8 mouse cellular contexts compared by ENCODE assay signal in the genomic region with DNA sequence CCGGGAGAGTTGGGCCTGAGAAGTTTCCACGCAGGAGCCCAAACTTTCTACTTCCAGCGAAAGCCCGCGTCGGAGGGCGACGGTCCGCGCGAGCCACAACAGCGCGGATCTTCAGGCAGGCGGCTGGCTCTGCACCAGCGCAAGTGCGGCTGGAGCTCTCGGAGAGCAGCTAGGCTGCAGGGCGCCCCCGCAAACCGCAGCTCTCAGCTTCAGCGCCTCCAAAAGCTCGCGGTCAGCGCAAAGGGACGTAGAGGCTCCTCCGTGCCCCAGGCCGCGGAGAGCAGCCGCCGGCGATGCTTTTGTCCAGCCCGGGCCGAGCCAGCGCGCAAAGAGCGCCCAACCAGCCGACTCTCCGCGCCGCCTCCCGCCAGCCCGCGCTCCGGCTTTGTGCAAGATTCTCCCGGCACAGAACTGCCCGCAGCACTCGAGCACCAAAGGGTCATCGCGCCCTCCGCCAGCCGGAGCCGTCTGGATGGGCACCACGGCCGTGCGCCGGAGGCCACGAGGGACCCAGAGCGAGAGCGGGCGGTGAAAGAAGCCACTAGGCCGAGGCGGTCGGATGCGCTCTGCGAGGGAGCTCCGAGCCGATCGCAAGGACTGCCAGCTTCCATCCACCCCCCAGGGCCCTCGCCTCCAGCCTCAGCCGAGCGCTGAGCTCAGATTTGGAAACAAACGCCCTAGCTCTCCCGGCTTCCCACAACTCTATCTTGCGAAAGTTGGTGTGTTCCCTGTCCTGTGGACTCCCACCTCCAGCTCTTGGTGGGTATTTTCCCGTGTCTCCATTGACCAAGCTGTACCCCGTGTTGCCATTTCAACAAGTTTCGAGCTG. TPM values are rescaled to one million over a fixed set of nuclear protein-coding genes. Genes with fewer than 3 reads are reported as not detected.
DNase-seq lines count a peak whose midpoint lies in the region; ATAC-seq and TF ChIP-seq lines count a peak whose summit lies in the region.

No protein-coding gene starts in this region.

- H3K4me1 ChIP-seq in lung, embryonic 15.5 days = peaks cover 32% of the 10 kb centered on the region
- peaks cover 13% of the 10 kb centered on the region for H3K4me1 ChIP-seq in lung, adult 2 months (ENCODE audit: control insufficient read depth, insufficient read depth, low read length)
- peaks cover 52% of the 10 kb centered on the region for H3K4me1 ChIP-seq in forebrain, embryonic 15.5 days
- peaks cover 17% of the 10 kb centered on the region for H3K4me1 ChIP-seq in limb, embryonic 11.5 days (ENCODE audit: control insufficient read depth, insufficient read depth, low read length)
- peaks cover 33% of the 10 kb centered on the region for H3K4me1 ChIP-seq in neural tube, embryonic 15.5 days

- under 1% methylated on average over 77 of the region's 77 CpGs for WGBS in lung, embryonic 15.5 days
- WGBS in lung, adult 2 months = 1% methylated on average over 77 of the region's 77 CpGs
- under 1% methylated on average over 77 of the region's 77 CpGs for WGBS in forebrain, embryonic 15.5 days
- WGBS in limb, embryonic 11.5 days = under 1% methylated on average over 77 of the region's 77 CpGs
- WGBS in neural tube, embryonic 15.5 days = under 1% methylated on average over 77 of the region's 77 CpGs

- ATAC-seq in lung, embryonic 15.5 days (ENCODE audit: borderline replicate concordance, extremely low read depth, low FRiP score, low TSS enrichment) = 0 out of 2 replicates have a peak, but pooled peaks have one; percentile 40
- no peak for ATAC-seq in forebrain, embryonic 15.5 days (replicated peaks)
- no peak for ATAC-seq in limb, embryonic 11.5 days (ENCODE audit: insufficient number of reproducible peaks, low FRiP score, low TSS enrichment, low read depth)
- ATAC-seq in neural tube, embryonic 15.5 days (ENCODE audit: low FRiP score) = peak; percentile 12; the same call in 1 of the 2 replicates

- peak overlapping the region; percentile 33 for H3K4me3 ChIP-seq in lung, embryonic 15.5 days
- no peak overlapping the region for H3K4me3 ChIP-seq in lung, adult 2 months (replicated peaks; ENCODE audit: extremely low read depth, low read depth, low read length)
- H3K4me3 ChIP-seq in forebrain, embryonic 15.5 days = peak overlapping the region; percentile 58
- peak overlapping the region; percentile 26 for H3K4me3 ChIP-seq in limb, embryonic 11.5 days (ENCODE audit: low read depth, low read length)
- peak overlapping the region; percentile 38 for H3K4me3 ChIP-seq in neural tube, embryonic 15.5 days (replicated peaks)

- no peak overlapping the region for H3K27ac ChIP-seq in lung, embryonic 15.5 days
- H3K27ac ChIP-seq in forebrain, embryonic 15.5 days (replicated peaks) = peak overlapping the region; percentile 88
- H3K27ac ChIP-seq in limb, embryonic 11.5 days (replicated peaks; ENCODE audit: low read depth, low read length) = 0 out of 2 replicates have a peak overlapping the region, but pooled peaks have one; percentile 21
- peak overlapping the region; percentile 37 for H3K27ac ChIP-seq in neural tube, embryonic 15.5 days (replicated peaks)

- no peak for DNase-seq in lung, adult 2 months
- DNase-seq in cerebellum, adult 8-10 months = peak; percentile 66
- DNase-seq in limb, embryonic 11.5 days (ENCODE audit: low spot score) = peak; percentile 76
- no peak for DNase-seq in urinary bladder, postnatal 10 days (ENCODE audit: low spot score)
- DNase-seq in spleen, adult 18-20 months = no peak

- no peak for TF ChIP-seq CTCF in lung, adult 2 months (IDR thresholded peaks at IDR 0.05; ENCODE audit: insufficient read depth, low read length)

- no peaks in the 10 kb centered on the region for H3K36me3 ChIP-seq in lung, embryonic 15.5 days
- H3K36me3 ChIP-seq in forebrain, embryonic 15.5 days = no peaks in the 10 kb centered on the region
- H3K36me3 ChIP-seq in limb, embryonic 11.5 days (ENCODE audit: control insufficient read depth, insufficient read depth, low read length) = no peaks in the 10 kb centered on the region
- no peaks in the 10 kb centered on the region for H3K36me3 ChIP-seq in neural tube, embryonic 15.5 days

- H3K9me3 ChIP-seq in lung, embryonic 15.5 days = no peaks in the 10 kb centered on the region
- no peaks in the 10 kb centered on the region for H3K9me3 ChIP-seq in forebrain, embryonic 15.5 days
- no peaks in the 10 kb centered on the region for H3K9me3 ChIP-seq in limb, embryonic 11.5 days (ENCODE audit: control insufficient read depth, low read length)
- H3K9me3 ChIP-seq in neural tube, embryonic 15.5 days (replicated peaks) = no peaks in the 10 kb centered on the region

- H3K9ac ChIP-seq in lung, embryonic 15.5 days = 0 out of 2 replicates have a peak overlapping the region, but pooled peaks have one; percentile 19
- H3K9ac ChIP-seq in forebrain, embryonic 15.5 days (replicated peaks) = peak overlapping the region; percentile 78
- H3K9ac ChIP-seq in limb, embryonic 11.5 days (ENCODE audit: low read length) = peak overlapping the region; percentile 30; the same call in 1 of the 2 replicates
- H3K9ac ChIP-seq in neural tube, embryonic 15.5 days (replicated peaks) = peak overlapping the region; percentile 37

- H3K27me3 ChIP-seq in lung, embryonic 15.5 days = peaks cover 100% of the 10 kb centered on the region
- H3K27me3 ChIP-seq in forebrain, embryonic 15.5 days = peaks cover 24% of the 10 kb centered on the region
- peaks cover 97% of the 10 kb centered on the region for H3K27me3 ChIP-seq in limb, embryonic 11.5 days (ENCODE audit: control insufficient read depth, insufficient read depth, low read length)
- peaks cover 76% of the 10 kb centered on the region for H3K27me3 ChIP-seq in neural tube, embryonic 15.5 days (replicated peaks)

- H3K4me2 ChIP-seq in lung, embryonic 15.5 days = peak overlapping the region; percentile 56
- H3K4me2 ChIP-seq in forebrain, embryonic 15.5 days (replicated peaks) = peak overlapping the region; percentile 83
- H3K4me2 ChIP-seq in limb, embryonic 11.5 days (ENCODE audit: low read depth, severe bottlenecking) = peak overlapping the region; percentile 48
- H3K4me2 ChIP-seq in neural tube, embryonic 15.5 days = peak overlapping the region; percentile 64

- TF ChIP-seq POLR2A in lung, adult 2 months (IDR thresholded peaks at IDR 0.05; ENCODE audit: borderline replicate concordance, extremely low read depth, low read depth, low read length) = no peak

RNA-seq across cellular contexts. Expression of a gene that starts 7.6 kb away (rescaled TPM):
- not detected in 2 replicates for polyA plus RNA-seq in lung, embryonic 15.5 days (2015; fragmentation: Nextera tagmentation; extraction: Ambion mirVana)
- not detected in 2 replicates for polyA plus RNA-seq in lung, adult 2 months (2012; rRNA removed)
- 45.0 and 57.0 TPM in 2 replicates for polyA plus RNA-seq in forebrain, embryonic 15.5 days (2015; fragmentation: Nextera tagmentation; extraction: Ambion mirVana)
- polyA plus RNA-seq in limb, embryonic 11.5 days (2014; fragmentation: Nextera tagmentation; extraction: Ambion mirVana) = 0.11 and 0.23 TPM in 2 replicates
- 9.4 and 11.4 TPM in 2 replicates for polyA plus RNA-seq in neural tube, embryonic 15.5 days (2015; fragmentation: Nextera tagmentation; extraction: Ambion mirVana)

Comparison
In these comparisons a context has a peak if more than half of its experiments do, and no peak if none do; other contexts are left out.
1. ATAC-seq: peak in lung, embryonic 15.5 days (single experiment) and neural tube, embryonic 15.5 days (single experiment); none in forebrain, embryonic 15.5 days (single experiment) and limb, embryonic 11.5 days (single experiment).
2. H3K9ac ChIP-seq: peak in every context shown above with its lines; median percentile 78 in forebrain, embryonic 15.5 days; 37 in neural tube, embryonic 15.5 days; 30 in limb, embryonic 11.5 days; 19 in lung, embryonic 15.5 days.
3. DNase-seq: peak in cerebellum, adult 8-10 months (single experiment) and limb, embryonic 11.5 days (single experiment); none in lung, adult 2 months (single experiment), urinary bladder, postnatal 10 days (single experiment) and spleen, adult 18-20 months (0 of 2).
4. Peak in every context shown above with its lines, with median percentiles within 50 percentile points of each other: H3K4me2 ChIP-seq.